Mouse (Mus musculus) neural tube, embryonic 10.5 days (tissue): ENCODE data around the gene Efemp2.

Experiments used
- DNase-seq: peaks from one replicate; pipeline ENCODE4 v3.0.0-alpha.2; 2017; ENCODE audit warnings: low spot score; ENCODE audit errors: extremely low spot score

The Efemp2 gene

DNA sequence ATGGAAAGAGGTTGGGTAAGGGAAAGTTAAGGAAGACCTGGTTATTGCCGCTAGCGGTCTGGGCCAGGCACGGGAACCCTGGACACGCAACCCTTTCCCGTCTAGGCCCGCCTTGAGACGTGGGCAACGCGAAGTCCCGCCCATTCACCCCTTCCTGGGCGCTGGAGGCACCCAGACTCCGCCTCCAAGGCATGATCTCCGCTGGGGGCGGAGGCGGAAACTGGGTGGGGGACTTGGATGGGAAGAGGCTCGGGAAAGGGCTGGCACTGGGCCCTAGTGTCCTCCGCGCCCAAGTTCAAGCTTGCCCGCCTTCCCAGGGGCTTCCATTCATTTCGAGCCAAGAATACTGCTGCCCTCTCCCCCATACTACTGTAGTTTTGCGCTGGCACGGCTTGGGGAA lies at the start of gene Efemp2:
TSS of gene Efemp2 (plus strand) at position 235 of the 400 bp plus-strand sequence.
- DNase-seq: peak; percentile 75

DNA sequence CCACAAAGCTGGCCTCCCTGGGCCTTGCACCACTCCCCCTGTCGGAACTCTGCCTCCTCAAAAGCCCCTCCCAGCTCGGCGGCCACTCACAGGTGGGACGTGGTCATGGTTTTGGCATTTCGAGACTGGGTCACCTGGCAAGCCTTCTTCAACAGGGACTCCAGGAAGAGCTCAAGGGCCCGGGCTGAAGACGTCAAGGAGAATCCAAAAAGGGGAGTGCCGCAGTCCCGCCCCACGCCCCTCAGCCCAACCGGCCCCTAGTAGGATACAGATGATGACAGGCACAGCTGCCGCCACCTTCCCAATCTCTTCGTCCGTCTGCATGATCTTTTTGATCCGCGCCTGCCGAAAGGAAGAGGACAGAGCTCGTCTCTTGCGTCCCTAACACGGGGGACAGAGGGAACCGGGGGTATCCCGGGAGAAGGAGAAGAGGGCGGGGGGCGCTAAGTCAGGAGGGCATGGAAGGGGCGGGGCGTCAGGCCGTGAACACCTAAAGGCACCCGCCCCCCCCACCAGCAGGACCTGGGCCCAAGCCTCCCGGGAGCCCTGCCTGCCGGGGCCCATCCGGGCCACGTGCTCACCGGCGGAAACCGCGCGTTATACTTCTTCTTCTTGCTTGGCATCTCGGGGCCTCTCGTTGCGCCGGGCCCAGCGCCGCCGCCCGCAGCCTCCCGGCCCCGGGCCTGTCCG lies 49.5 kb upstream of the Efemp2 start:
- DNase-seq: no peak

DNA sequence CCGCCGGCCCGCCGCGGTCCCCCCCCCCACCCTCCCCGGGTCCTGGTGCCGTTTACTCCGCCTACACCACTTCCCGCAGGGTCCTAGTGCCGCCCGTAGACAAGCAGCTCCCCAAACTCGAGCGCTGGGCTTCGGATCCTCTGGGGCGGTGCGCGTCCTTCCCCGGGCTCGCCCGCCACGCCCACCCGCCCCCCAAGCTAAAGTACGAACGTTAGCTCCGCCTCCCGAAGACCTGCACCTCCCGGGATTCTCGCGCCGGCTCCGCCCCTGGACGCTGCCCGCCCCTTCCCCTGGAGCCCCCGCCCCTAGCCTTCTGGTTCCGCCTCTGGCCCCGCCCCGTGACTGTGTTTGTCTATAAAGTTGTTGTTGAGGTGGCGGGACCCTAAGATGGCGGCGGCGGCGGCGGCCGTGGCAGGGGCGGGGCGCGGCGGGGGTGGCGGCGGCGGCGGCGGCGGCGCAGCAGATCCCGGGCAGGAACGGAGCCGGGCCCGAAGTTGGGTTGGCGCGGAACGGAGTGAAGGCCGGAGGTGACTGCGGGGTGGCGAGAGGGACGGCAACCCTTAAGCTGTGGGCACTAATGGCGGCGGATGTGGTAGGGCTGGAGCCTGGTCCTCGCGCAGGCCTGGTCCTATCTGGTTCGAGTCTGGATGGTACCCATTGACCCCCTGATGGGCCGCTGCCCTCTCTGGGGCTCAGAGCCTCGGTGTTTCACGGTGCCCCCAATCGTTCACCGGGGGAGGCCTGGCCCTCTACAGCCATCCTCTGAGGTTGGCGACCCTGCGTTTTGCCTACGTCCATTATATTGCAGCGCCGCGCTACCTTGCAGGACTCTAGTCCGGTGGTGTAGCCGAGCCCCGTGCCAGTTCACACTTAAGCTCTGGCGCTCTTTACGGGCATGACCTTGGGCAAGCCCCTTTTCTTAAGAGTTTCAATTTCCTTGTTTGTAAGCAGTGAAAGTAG lies 48.7 kb upstream of the Efemp2 start, which contains the start of the genes Drap1 and AI837181:
TSS of gene Drap1 (minus strand) at position 198 of the 960 bp plus-strand sequence.
TSS of gene AI837181 (plus strand) at position 363 of the 960 bp plus-strand sequence.
- peak; percentile 97 for DNase-seq

DNA sequence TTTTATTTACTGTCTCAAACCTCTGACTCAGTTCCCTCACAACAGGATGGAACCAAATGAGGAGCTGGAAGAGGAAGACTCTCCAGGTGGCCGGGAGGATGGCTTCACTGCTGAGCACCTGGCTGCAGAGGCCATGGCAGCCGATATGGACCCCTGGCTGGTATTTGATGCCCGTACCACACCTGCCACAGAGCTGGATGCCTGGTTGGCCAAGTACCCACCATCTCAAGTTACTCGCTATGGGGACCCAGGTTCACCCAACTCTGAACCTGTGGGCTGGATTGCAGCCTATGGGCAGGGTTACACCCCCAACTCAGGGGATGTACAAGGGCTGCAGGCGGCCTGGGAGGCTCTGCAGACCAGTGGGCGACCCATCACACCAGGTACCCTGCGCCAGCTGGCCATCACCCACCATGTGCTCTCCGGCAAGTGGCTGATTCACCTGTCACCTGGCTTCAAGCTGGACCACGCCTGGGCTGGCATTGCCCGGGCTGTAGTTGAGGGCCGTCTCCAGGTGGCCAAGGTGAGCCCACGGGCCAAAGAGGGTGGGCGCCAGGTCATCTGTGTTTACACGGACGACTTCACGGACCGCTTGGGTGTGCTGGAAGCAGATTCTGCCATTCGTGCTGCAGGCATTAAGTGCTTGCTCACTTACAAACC lies 47.7 kb upstream of the Efemp2 start:
- no peak for DNase-seq

DNA sequence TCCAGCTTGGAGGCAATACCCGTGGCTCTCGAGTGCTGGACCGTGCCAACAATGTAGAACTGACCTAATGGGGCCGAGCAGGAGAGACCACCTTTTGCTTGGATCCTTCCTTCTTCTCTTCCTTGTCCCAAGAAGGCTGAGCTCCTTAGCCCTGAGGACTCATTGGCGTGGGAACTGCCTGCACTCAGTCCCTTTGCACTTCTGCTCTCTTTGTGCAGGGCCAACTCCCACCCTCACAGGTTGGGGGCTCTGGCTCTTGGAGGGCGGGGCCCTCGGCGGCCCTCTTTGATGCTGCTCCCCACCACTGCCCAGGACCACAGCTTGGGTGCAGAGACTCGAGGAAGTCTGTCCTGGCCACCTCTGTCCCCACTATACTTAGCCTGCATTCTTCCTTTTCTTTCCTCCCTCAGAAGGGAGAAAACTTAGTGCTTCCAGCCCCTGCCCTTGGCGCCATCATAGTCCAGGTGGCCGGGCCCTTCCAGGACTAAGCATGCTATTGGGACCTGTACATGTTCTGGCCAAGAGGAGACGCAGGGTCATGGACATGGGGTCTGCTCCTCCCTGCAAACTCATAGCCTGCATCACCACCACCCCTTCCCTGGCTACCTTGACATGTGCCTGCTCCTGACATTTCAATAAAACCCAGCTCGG lies 47.0 kb upstream of the Efemp2 start:
- DNase-seq: no peak

DNA sequence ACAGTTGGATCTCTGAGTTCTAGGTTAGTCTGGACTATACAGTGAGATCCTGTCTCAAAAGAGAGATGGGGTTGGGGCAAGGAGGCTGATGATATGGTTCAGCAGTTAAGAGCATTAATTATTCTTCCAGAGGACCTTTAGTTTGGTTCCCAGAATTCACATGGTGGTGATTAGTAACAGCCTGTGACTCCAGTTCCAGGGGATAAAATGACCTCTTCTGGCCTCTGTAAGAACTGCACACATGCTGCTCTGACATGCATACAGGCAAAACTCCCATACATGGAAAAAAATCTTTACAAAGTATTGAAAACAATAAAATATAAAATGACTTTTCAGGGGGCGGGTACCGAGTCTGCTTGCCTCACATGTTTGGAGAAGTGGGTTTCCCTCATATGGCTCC lies 45.7 kb upstream of the Efemp2 start:
- DNase-seq: no peak

DNA sequence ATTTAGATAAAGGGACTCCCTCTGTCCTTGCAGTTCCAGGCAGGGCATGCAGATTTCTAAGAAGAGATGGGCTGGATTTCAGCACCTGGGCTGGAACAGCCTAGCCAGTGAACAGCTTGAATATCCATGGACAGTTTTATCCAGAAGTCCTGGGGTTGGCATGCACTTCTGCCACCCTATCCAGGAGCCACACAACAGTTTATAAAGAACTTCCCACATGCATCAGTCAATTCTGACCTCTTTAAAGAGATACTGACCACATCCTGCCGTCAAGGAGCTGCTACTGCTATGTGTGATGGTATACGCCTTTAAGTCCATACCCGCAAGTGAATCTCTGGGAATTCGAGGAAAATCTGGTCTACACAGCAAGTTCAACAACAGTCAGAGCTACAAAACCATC lies 44.5 kb upstream of the Efemp2 start:
- DNase-seq: no peak

DNA sequence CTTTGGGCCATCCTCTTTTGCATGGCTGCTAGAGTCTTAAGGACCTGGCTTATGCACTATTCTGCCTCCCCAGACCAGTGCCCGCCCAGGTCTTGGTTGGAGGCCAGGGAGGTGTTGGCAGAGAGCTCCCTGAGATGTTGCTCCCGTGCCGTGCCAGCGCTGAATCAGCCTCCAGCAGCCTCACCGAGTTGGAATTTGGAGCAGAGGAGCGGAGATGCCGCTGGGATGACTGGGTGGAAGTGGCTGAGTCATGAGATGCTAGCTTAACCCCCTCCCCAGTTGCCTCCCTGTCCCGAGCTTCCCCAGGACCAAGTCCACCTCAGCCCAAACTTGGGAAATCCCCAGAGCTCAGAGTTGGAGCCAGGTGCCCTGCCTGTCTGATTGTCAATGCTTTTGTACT lies 43.9 kb upstream of the Efemp2 start:
- DNase-seq: no peak

DNA sequence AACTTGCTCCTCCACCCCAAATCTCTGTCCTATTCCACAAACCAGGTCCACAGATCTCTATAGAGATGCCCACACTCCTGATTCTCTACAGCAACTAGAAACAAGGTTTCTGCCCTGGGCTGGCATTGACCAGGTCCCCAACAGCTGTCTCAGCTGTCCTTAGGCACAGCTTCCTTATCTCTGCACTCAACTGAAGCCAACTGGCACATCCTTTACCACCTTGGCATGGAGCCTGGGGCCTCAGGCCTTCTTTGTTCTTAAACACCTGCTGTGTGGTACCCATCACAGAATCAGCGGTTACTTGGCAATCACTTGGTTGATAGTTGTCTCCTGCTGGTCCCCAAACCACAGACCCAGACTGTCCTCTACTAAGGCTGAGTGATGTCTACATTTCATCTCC lies 43.3 kb upstream of the Efemp2 start:
- no peak for DNase-seq

DNA sequence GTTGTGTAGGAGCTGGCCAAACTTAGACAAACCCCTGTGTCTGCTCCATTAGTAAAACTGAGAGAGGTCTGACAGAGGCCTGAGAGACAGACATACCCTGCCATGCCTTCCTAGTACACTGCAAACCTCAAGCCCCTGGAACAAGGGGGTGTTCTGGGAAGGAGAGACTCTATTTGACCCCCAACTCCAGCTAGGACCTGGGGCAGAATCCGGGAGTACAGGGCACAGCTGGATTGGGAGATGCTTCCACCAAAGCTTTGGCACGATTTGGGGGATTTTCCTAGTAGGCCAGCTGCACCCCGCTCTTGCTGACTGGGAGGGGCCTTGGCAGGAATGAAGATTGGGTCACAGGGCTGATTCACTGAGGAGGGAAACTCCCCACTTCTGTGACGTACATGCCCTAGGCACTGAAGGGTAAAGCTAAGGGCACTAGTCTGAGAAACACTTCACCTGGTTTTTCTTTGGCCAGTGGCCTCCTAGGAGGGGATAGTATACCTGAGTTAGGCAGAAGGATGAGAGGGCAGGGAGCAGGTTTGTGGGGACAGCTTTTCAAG lies 41.8 kb upstream of the Efemp2 start:
- DNase-seq: no peak

DNA sequence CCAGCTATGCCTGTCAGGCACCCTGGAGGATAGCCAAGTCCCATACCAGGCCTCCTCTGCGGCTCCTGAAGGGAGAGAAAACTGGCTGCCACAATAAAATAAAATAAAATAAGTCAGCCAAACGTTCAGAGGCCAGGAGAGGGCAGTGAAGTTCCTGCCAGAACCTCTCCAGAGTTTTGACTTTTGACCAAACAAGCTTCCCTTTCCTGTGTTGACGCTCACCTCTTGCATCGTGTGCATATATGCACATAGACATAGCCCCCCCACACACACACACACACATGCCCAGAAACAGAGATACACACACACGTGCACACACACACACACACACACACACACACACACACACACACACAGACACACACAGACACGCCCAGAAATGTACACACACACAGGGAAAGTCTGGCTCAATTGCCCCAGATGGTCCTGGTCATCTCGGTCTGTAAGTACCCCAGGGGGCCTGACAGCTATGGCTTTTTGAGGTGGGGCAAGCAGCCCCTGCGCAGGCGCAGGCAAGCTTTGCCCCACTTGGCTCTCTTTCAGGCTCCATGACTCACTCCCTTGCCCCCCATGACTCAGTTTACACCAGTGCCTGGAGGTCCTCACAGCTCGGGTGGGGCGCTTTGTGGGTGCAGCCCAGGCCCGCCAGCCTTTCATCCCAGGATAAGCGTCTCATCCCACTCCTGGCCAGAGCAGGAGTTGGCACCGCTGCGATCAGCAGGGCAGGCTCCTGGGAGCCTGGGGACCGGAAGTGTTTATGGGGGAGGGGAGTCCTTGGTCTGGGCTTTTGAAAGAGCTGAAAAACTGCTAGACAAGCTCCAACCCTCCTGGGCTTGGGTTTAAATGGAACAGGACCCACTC lies 40.5 kb upstream of the Efemp2 start:
- peak; percentile 39 for DNase-seq

DNA sequence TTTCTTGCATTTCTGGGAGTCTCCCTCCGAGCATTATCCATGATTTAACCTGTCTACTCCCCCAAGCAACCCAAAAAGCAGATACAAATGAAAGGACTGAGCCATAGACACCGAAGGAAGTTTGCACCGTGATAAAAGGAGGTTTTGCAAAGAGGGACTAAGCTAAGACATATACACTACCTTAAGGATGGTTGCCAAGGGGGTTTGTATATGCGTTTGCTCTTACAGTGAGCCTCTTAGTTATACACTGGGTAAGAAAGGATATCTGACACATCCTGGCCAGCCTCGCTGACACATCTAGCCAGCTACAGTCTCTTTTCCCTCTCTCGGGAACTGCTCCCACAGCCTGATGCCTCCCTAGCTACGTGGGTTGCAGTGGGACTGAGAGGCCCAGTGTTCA lies 39.8 kb upstream of the Efemp2 start:
- no peak for DNase-seq

DNA sequence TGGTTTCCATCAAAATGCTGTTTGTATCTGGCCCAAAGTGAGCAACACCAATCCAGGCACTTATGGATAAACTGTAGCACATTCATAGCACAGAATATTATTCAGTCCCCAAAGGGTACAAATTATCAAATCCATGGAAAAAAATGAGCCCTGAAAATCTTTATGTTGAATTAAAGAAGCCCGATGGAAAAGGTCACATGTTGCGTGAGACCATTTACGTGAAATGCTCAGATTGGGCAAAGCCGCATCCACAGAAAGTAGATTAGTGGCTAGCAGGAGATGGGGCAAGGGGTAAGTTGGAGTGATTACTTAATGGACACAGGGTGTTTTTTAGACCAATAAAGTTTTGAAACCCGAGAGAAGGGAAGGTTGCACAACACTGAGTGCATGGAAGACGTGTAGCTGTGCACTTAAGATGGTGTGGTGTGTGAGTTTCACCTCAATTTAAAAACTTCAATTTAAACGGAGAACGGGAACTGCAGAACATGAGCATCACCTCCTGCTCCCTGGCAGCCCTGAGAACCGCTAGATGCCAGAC lies 29.3 kb upstream of the Efemp2 start:
- no peak for DNase-seq

DNA sequence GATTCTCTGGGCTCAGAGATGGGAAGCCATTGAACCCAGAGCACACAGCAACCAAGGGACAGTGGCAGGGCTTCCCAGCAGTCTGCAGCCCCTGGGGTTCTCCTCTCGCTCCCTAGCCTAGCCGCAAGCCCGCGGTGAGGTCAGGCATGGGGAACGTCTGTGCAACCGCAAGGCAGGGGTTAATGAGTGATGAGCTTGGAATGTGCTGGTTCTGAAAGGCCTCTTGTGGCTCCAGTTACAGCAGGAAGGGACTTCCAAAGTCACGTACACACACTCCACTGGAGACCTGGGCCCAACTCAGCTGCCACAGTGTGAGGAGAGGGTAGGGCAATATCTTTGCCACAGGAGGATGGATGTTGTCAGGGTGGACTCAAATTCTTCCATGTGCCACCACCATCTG lies 28.8 kb upstream of the Efemp2 start:
- no peak for DNase-seq

DNA sequence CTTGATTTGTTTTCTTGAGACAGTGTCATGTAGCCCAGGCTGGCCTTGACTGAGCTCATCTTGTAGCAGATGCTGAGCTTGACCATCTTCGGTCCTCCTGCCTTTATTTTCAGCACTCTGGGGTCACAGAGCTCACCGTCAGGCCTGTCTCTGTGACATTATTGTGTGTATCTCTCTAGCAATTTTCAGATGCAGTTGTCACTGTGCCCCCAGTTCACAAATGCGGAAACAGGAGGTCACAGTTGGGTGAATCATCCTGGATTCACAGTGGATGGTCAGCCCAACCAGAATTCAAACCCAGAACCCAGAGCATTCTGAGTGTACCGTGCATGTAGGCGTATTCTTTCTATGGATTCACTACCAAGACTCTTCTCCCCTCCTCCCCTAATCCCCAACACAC lies 28.0 kb upstream of the Efemp2 start:
- DNase-seq: no peak

DNA sequence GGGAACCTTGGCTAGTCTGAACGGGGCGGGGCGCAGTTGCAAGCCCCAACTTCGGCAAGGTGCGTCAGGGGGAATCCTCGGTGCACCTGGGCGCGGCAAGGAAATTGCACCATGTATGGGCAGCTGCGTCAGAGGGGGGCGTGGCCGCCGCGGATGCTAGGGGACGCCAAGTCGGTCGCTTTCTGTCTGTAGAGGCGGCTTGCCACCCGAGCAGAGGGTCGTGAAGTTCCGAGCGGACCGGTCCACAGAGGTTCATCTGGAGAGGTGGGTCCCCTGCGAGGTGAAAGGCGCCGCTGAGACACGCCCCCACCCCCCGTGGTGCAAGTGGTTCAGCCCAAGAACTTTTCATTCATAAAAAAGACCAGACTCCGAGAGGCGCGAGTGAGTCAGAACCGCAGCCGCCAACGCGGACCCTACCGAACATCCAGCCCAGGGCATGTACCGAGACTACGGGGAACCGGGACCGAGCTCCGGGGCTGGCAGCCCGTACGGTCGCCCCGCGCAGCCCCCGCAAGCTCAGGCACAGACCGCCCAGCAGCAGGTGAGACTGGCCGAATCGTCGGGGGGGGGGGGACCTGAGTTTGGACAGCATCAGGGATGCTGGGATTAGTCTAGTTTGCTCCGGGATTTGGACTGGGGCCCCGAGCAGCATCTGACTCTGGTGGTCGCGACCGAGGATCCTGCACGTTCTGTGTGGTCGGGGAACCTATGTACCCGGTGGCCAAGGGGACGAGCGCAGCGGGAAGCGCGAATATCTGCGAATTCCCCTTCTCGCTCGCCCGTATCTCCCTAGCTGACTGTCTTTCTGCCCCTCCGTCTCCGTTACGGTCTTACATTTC lies 26.0 kb upstream of the Efemp2 start, which contains the start of gene Fosl1:
TSS of gene Fosl1 (plus strand) at position 33 of the 839 bp plus-strand sequence.
- DNase-seq: peak; percentile 68

DNA sequence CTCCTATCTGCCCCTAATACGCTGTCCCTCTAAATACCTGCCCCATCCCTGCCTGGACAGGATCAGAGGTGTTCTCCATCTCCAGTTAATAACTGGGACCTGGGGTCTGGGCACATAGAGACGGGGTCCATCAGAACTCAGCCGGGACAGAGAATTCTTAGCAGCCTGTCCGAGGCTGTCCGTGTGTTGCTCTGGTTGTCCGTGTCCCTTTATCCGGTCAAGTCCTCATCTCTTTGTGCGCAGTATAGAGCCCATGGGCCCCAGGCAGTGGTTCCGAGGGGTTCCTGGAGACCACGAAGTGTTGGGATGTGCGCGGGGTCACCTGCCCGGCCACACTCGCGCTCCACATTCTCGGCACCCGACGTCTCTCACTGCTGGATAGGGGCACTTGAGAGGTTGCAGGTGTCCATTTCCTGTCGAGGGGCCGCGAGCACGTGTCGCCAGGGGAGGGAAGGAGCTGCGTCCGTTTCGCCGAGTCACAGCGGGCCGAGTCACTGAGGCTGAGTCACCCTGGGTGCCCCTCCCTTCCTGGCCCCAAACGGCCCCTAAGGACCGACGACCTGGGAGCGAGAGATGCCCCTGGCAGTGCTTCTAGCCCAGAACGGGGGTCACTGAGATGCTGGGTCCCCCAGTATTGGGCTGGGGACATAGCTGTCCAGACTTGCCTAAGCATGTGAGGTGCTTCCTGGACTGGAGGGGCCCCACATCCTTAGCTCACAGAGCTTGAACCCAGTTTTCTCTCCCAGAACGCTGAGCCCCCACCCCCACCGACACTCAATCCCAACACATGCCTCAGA lies 25.2 kb upstream of the Efemp2 start:
- peak; percentile 46 for DNase-seq

DNA sequence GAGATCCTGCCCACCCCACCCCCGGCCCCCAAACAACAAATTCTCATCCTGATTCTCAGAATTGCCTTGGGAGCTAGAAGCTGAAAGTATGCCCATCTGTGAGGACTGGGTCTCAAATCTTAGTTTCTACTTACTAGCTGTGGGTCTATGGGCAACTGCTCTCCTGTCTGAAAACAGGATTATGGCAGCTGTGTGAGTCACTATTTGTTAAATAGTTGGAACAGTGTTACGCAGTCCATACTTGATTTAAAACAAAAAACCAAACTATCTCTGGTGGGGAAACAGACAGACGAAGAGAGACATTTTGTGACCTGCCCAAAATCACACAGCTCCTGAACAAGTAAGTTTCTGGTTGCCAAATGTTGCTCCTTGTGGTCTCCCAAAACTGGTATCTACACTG lies 24.1 kb upstream of the Efemp2 start:
- no peak for DNase-seq
